34 mouse cellular contexts compared by ENCODE assay signal in the genomic region with DNA sequence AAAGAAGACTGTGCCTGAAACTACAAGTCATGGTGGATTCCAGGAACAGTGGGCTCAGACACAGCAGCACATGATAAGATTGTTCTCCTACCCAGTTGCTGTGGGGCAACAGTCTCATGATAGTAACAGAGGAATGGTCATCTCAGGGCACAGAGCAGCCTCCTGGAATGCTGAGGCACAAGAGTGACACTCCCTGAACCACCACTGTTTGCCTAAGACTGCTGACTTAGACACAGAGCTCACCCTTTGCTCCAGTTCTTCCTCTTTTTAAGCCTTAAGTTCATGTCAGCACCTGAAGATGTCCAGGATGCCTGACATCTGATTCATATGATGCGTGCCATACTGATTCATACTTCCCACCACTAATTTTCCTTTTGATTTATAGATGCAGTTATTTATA. TPM values are rescaled to one million over a fixed set of nuclear protein-coding genes. Genes with fewer than 3 reads are reported as not detected.
DNase-seq lines count a peak whose midpoint lies in the region; ATAC-seq and TF ChIP-seq lines count a peak whose summit lies in the region.
"Had no signal": no experiment of that assay in that cellular context is flagged by ENCODE, and none has a peak within 500 bp of the region (broad histone marks: within the 10 kb centered on the region; RNA-seq: fewer than 3 reads in every experiment).

No protein-coding gene starts in this region.

- ATAC-seq in heart, embryonic 12.5 days (ENCODE audit: insufficient number of reproducible peaks, low FRiP score) = no peak
- ATAC-seq in midbrain, postnatal 0 days (ENCODE audit: low FRiP score) = no peak
- ATAC-seq: forebrain, postnatal 0 days; inflammation-experienced regulatory T-cells, adult 6 months; midbrain, embryonic 16.5 days had no signal

- no peak for TF ChIP-seq CTCF in bone marrow macrophage, adult 2 months (IDR thresholded peaks at IDR 0.05; ENCODE audit: low read depth, low read length)
- TF ChIP-seq CTCF in left cerebral cortex, adult 2 months (IDR thresholded peaks at IDR 0.05) = no peak
- no peak for TF ChIP-seq CTCF in midbrain, postnatal 0 days (IDR thresholded peaks at IDR 0.05)

- no peak overlapping the region for H3K4me2 ChIP-seq in heart, embryonic 12.5 days
- H3K4me2 ChIP-seq in midbrain, postnatal 0 days (ENCODE audit: low read depth, low read length, poor library complexity, severe bottlenecking) = no peak overlapping the region
- H3K4me2 ChIP-seq: embryonic facial prominence, embryonic 12.5 days; heart, embryonic 15.5 days; hindbrain, embryonic 13.5 days; limb, embryonic 13.5 days; liver, embryonic 13.5 days; lung, embryonic 15.5 days; neural tube, embryonic 15.5 days had no signal

- no peak overlapping the region for H3K4me3 ChIP-seq in heart, embryonic 12.5 days
- no peak overlapping the region for H3K4me3 ChIP-seq in bone marrow macrophage, adult 2 months (ENCODE audit: insufficient read depth, low read length)
- peak overlapping the region; percentile 1 for H3K4me3 ChIP-seq in megakaryocyte, embryonic 14.5 days (replicated peaks)
- no peak overlapping the region for H3K4me3 ChIP-seq in left cerebral cortex, adult 2 months
- H3K4me3 ChIP-seq in midbrain, postnatal 0 days (ENCODE audit: low read depth, low read length) = no peak overlapping the region
- H3K4me3 ChIP-seq: embryonic facial prominence, embryonic 12.5 days; heart, embryonic 15.5 days; hindbrain, embryonic 13.5 days; limb, embryonic 13.5 days; liver, embryonic 13.5 days; lung, embryonic 15.5 days; neural tube, embryonic 15.5 days had no signal

- no peak for TF ChIP-seq POLR2A in bone marrow macrophage, adult 2 months (IDR thresholded peaks at IDR 0.05; ENCODE audit: borderline replicate concordance, low read depth, low read length)

- WGBS in heart, embryonic 12.5 days = 78% methylated on average over 1 of the region's 1 CpGs
- 91% methylated on average over 1 of the region's 1 CpGs for WGBS in midbrain, postnatal 0 days

- DNase-seq in heart, adult 11 months = peak; percentile 90
- peak; percentile 76 for DNase-seq in 3T3-L1 (ENCODE audit: low read depth, low spot score)
- no peak for DNase-seq in left cerebral cortex, adult 2 months (ENCODE audit: extremely low spot score in 1 of 2, low spot score in 2 of 2)
- DNase-seq in midbrain, postnatal 0 days (ENCODE audit: low spot score) = no peak
- DNase-seq in kidney, adult 18-20 months = no peak
- DNase-seq: adrenal gland, adult 8-10 months; cerebellum, adult 9-10 months; forebrain, postnatal 0 days; gastrocnemius, postnatal 25 days; heart, postnatal 36 days; kidney, adult 9 months; kidney, postnatal 14 days; layer of hippocampus, postnatal 36 days; liver, embryonic 13.5 days; thymus, adult 18-20 months had no signal

- intact Hi-C loops in left cerebral cortex, adult 2 months (cut with DNase I) = no loop called here

- no peak overlapping the region for H3K9ac ChIP-seq in heart, embryonic 12.5 days
- H3K9ac ChIP-seq in midbrain, postnatal 0 days (replicated peaks; ENCODE audit: low read length, poor library complexity, severe bottlenecking) = no peak overlapping the region
- H3K9ac ChIP-seq: embryonic facial prominence, embryonic 12.5 days; forebrain, postnatal 0 days; heart, embryonic 15.5 days; hindbrain, embryonic 13.5 days; limb, embryonic 13.5 days; liver, embryonic 13.5 days; lung, embryonic 15.5 days; neural tube, embryonic 15.5 days had no signal

- H3K4me1 ChIP-seq in heart, embryonic 12.5 days (replicated peaks) = no peaks in the 10 kb centered on the region
- H3K4me1 ChIP-seq in bone marrow macrophage, adult 2 months (ENCODE audit: control insufficient read depth, insufficient read depth, low read length) = peaks cover 23% of the 10 kb centered on the region
- peaks cover 5% of the 10 kb centered on the region for H3K4me1 ChIP-seq in megakaryocyte, embryonic 14.5 days
- no peaks in the 10 kb centered on the region for H3K4me1 ChIP-seq in midbrain, postnatal 0 days (ENCODE audit: insufficient read depth, low read length)
- H3K4me1 ChIP-seq: embryonic facial prominence, embryonic 12.5 days; heart, embryonic 15.5 days; hindbrain, embryonic 13.5 days; limb, embryonic 13.5 days; liver, embryonic 13.5 days; lung, embryonic 15.5 days; neural tube, embryonic 15.5 days had no signal

- no peaks in the 10 kb centered on the region for H3K9me3 ChIP-seq in heart, embryonic 12.5 days (replicated peaks)
- H3K9me3 ChIP-seq in megakaryocyte, embryonic 14.5 days = no peaks in the 10 kb centered on the region
- no peaks in the 10 kb centered on the region for H3K9me3 ChIP-seq in midbrain, postnatal 0 days (ENCODE audit: low read length)
- H3K9me3 ChIP-seq: embryonic facial prominence, embryonic 12.5 days; heart, embryonic 15.5 days; hindbrain, embryonic 13.5 days; limb, embryonic 13.5 days; liver, embryonic 13.5 days; lung, embryonic 15.5 days; neural tube, embryonic 15.5 days had no signal

- H3K27me3 ChIP-seq in heart, embryonic 12.5 days (replicated peaks) = no peaks in the 10 kb centered on the region
- H3K27me3 ChIP-seq in megakaryocyte, embryonic 14.5 days (replicated peaks) = peaks cover 6% of the 10 kb centered on the region
- H3K27me3 ChIP-seq in midbrain, postnatal 0 days (ENCODE audit: insufficient read depth, low read length) = no peaks in the 10 kb centered on the region
- H3K27me3 ChIP-seq: embryonic facial prominence, embryonic 12.5 days; heart, embryonic 15.5 days; hindbrain, embryonic 13.5 days; limb, embryonic 13.5 days; liver, embryonic 13.5 days; lung, embryonic 15.5 days; neural tube, embryonic 15.5 days had no signal

- no peak overlapping the region for H3K27ac ChIP-seq in heart, embryonic 12.5 days (ENCODE audit: poor library complexity, severe bottlenecking)
- peak overlapping the region; percentile 55 for H3K27ac ChIP-seq in bone marrow macrophage, adult 2 months (ENCODE audit: insufficient read depth, low read depth, low read length)
- no peak overlapping the region for H3K27ac ChIP-seq in left cerebral cortex, adult 2 months
- H3K27ac ChIP-seq in midbrain, postnatal 0 days (ENCODE audit: low read depth, low read length) = no peak overlapping the region
- H3K27ac ChIP-seq: embryonic facial prominence, embryonic 12.5 days; heart, embryonic 15.5 days; hindbrain, embryonic 13.5 days; limb, embryonic 13.5 days; liver, embryonic 13.5 days; lung, embryonic 15.5 days; neural tube, embryonic 15.5 days had no signal

- H3K36me3 ChIP-seq in heart, embryonic 12.5 days = no peaks in the 10 kb centered on the region
- no peaks in the 10 kb centered on the region for H3K36me3 ChIP-seq in megakaryocyte, embryonic 14.5 days (replicated peaks; ENCODE audit: low read length)
- H3K36me3 ChIP-seq in midbrain, postnatal 0 days (ENCODE audit: insufficient read depth, low read length) = no peaks in the 10 kb centered on the region
- H3K36me3 ChIP-seq: embryonic facial prominence, embryonic 12.5 days; heart, embryonic 15.5 days; hindbrain, embryonic 13.5 days; limb, embryonic 13.5 days; liver, embryonic 13.5 days; lung, embryonic 15.5 days; neural tube, embryonic 15.5 days had no signal

RNA-seq across cellular contexts. Expression of a gene that starts 23.7 kb away (rescaled TPM):
- polyA plus RNA-seq in heart, embryonic 12.5 days (2016; fragmentation: Nextera tagmentation; extraction: Ambion mirVana) = 0.86 and 1.5 TPM in 2 replicates
- 168 and 174 TPM in 2 replicates for polyA plus RNA-seq in bone marrow macrophage, adult 2 months (2012; ENCODE audit: insufficient read depth, insufficient read length, missing spikeins)
- polyA plus RNA-seq in megakaryocyte, embryonic 14.5 days (2012; ENCODE audit: insufficient read depth, low replicate concordance) = 26.0 TPM in 1 of 2 replicates, not detected in the other
- 1 to 10 TPM; 1.4 to 1.9 TPM for total RNA-seq in left cerebral cortex, adult 2 months (2021)
- total RNA-seq in midbrain, postnatal 0 days (2014; rRNA removed) = 1.8 and 2.4 TPM in 2 replicates
- 3.6 and 4.4 TPM in 2 replicates for polyA plus RNA-seq in midbrain, postnatal 0 days (2015; fragmentation: Nextera tagmentation; extraction: Ambion mirVana)

RNA-seq across cellular contexts. Expression of a gene that starts 28.8 kb away (rescaled TPM):
- polyA plus RNA-seq in heart, embryonic 12.5 days (2016; fragmentation: Nextera tagmentation; extraction: Ambion mirVana) = not detected in 2 replicates
- not detected in 2 replicates for polyA plus RNA-seq in bone marrow macrophage, adult 2 months (2012; ENCODE audit: insufficient read depth, insufficient read length, missing spikeins)
- not detected in 2 replicates for polyA plus RNA-seq in megakaryocyte, embryonic 14.5 days (2012; ENCODE audit: insufficient read depth, low replicate concordance)
- not detected for total RNA-seq in left cerebral cortex, adult 2 months (2021)
- not detected in 2 replicates for total RNA-seq in midbrain, postnatal 0 days (2014; rRNA removed)
- polyA plus RNA-seq in midbrain, postnatal 0 days (2015; fragmentation: Nextera tagmentation; extraction: Ambion mirVana) = not detected in 2 replicates
- total RNA-seq: adrenal gland, adult 8-10 months; ES-E14; forebrain, postnatal 0 days; gastrocnemius, postnatal 25 days; heart, adult 8-10 months; heart, postnatal 36 days; layer of hippocampus, adult 18-20 months; layer of hippocampus, postnatal 36 days; left cerebral cortex, postnatal 25 days; megakaryocyte-erythroid progenitor cell, adult 5-6 weeks had no signal
- polyA plus RNA-seq: brain, embryonic 14.5 days; embryonic facial prominence, embryonic 12.5 days; forebrain, embryonic 11.5 days; forebrain, postnatal 0 days; heart, embryonic 15.5 days; hindbrain, embryonic 13.5 days; inflammation-experienced regulatory T-cells, adult 6 months; limb, embryonic 13.5 days; liver, embryonic 13.5 days; lung, embryonic 15.5 days; midbrain, embryonic 16.5 days; neural tube, embryonic 15.5 days; stomach, embryonic 16.5 days had no signal

RNA-seq across cellular contexts. Expression of a gene that starts 32.6 kb away (rescaled TPM):
- polyA plus RNA-seq in heart, embryonic 12.5 days (2016; fragmentation: Nextera tagmentation; extraction: Ambion mirVana) = 0.23 and 0.44 TPM in 2 replicates
- polyA plus RNA-seq in bone marrow macrophage, adult 2 months (2012; ENCODE audit: insufficient read depth, insufficient read length, missing spikeins) = 129 and 135 TPM in 2 replicates
- polyA plus RNA-seq in megakaryocyte, embryonic 14.5 days (2012; ENCODE audit: insufficient read depth, low replicate concordance) = 7.9 TPM in 1 of 2 replicates, not detected in the other
- total RNA-seq in left cerebral cortex, adult 2 months (2021) = not detected
- total RNA-seq in midbrain, postnatal 0 days (2014; rRNA removed) = 0.76 and 5.3 TPM in 2 replicates
- 0.91 and 1.2 TPM in 2 replicates for polyA plus RNA-seq in midbrain, postnatal 0 days (2015; fragmentation: Nextera tagmentation; extraction: Ambion mirVana)
- total RNA-seq: gastrocnemius, postnatal 25 days; heart, adult 8-10 months; heart, postnatal 36 days; layer of hippocampus, adult 18-20 months; layer of hippocampus, postnatal 36 days; left cerebral cortex, postnatal 25 days had no signal

RNA-seq across cellular contexts. Expression of a gene that starts 38.1 kb away (rescaled TPM):
- 0.66 and 1.5 TPM in 2 replicates for polyA plus RNA-seq in heart, embryonic 12.5 days (2016; fragmentation: Nextera tagmentation; extraction: Ambion mirVana)
- 650 and 692 TPM in 2 replicates for polyA plus RNA-seq in bone marrow macrophage, adult 2 months (2012; ENCODE audit: insufficient read depth, insufficient read length, missing spikeins)
- polyA plus RNA-seq in megakaryocyte, embryonic 14.5 days (2012; ENCODE audit: insufficient read depth, low replicate concordance) = 2.4 TPM in 1 of 2 replicates, not detected in the other
- total RNA-seq in left cerebral cortex, adult 2 months (2021) = 1 to 10 TPM; 2.6 to 5.2 TPM
- total RNA-seq in midbrain, postnatal 0 days (2014; rRNA removed) = 1.3 and 2.9 TPM in 2 replicates
- 1.9 and 2.8 TPM in 2 replicates for polyA plus RNA-seq in midbrain, postnatal 0 days (2015; fragmentation: Nextera tagmentation; extraction: Ambion mirVana)
- polyA plus RNA-seq: inflammation-experienced regulatory T-cells, adult 6 months had no signal

RNA-seq across cellular contexts. Expression of a gene that starts 45.8 kb away (rescaled TPM):
- polyA plus RNA-seq in heart, embryonic 12.5 days (2016; fragmentation: Nextera tagmentation; extraction: Ambion mirVana) = 0.37 and 0.51 TPM in 2 replicates
- 78.8 and 104 TPM in 2 replicates for polyA plus RNA-seq in bone marrow macrophage, adult 2 months (2012; ENCODE audit: insufficient read depth, insufficient read length, missing spikeins)
- polyA plus RNA-seq in megakaryocyte, embryonic 14.5 days (2012; ENCODE audit: insufficient read depth, low replicate concordance) = 1.7 TPM in 1 of 2 replicates, not detected in the other
- not detected for total RNA-seq in left cerebral cortex, adult 2 months (2021)
- total RNA-seq in midbrain, postnatal 0 days (2014; rRNA removed) = not detected in 2 replicates
- polyA plus RNA-seq in midbrain, postnatal 0 days (2015; fragmentation: Nextera tagmentation; extraction: Ambion mirVana) = not detected in 2 replicates
- total RNA-seq: ES-E14; forebrain, postnatal 0 days; gastrocnemius, postnatal 25 days; heart, adult 8-10 months; heart, postnatal 36 days; layer of hippocampus, adult 18-20 months; layer of hippocampus, postnatal 36 days; left cerebral cortex, postnatal 25 days had no signal
- polyA plus RNA-seq: forebrain, embryonic 11.5 days had no signal

Comparison
In these comparisons a context has a peak if more than half of its experiments do, and no peak if none do; other contexts are left out.
1. DNase-seq: peak in heart, adult 11 months (single experiment) and 3T3-L1 (single experiment); none in left cerebral cortex, adult 2 months (0 of 2), midbrain, postnatal 0 days (single experiment) and kidney, adult 18-20 months (single experiment).
2. RNA of a gene that starts 32.6 kb away (polyA plus RNA-seq): 129 to 135 TPM in bone marrow macrophage, adult 2 months; 7.9 TPM in megakaryocyte, embryonic 14.5 days, 0.91 to 1.2 TPM in midbrain, postnatal 0 days and 0.23 to 0.44 TPM in heart, embryonic 12.5 days; every median in the first group is over 10 times any median in the second.